Mouse (Mus musculus) limb, embryonic 12.5 days (tissue): ENCODE data around the gene Irs2. TPM values are rescaled to one million over a fixed set of nuclear protein-coding genes. Genes with fewer than 3 reads are reported as not detected.
A peak's percentile ranks its signal among the peaks of the same experiment; 100 is the strongest.

Source experiments
- ATAC-seq: fragments of 200-750 bp; cut with Nextera tagmentation; 2 replicates; pipeline ENCODE4 v1.8.0; 2017; ENCODE audit warnings: low read depth, moderate TSS enrichment; ENCODE audit not compliant: insufficient number of reproducible peaks, insufficient read depth, low FRiP score, low TSS enrichment
- H3K27ac ChIP-seq: fragments of 300-500 bp; sonication (generic); 2 replicates; pipeline ENCODE4 v1.5.1; 2016; ENCODE audit warnings: mild to moderate bottlenecking, moderate library complexity
- H3K27me3 ChIP-seq: fragments of 300-500 bp; sonication (generic); 2 replicates; pipeline ENCODE4 v1.6.1; 2016; ENCODE audit warnings: mild to moderate bottlenecking, moderate library complexity
- H3K36me3 ChIP-seq: fragments of 300-500 bp; sonication (generic); 2 replicates; pipeline ENCODE4 v1.6.1; 2016; ENCODE audit warnings: mild to moderate bottlenecking, moderate library complexity
- H3K4me1 ChIP-seq: fragments of 300-500 bp; sonication (generic); replicated peaks from 2 replicates; pipeline ENCODE4 v1.6.1; 2016
- H3K4me2 ChIP-seq: fragments of 300-500 bp; sonication (generic); 2 replicates; pipeline ENCODE4 v1.6.1; 2016; ENCODE audit warnings: mild to moderate bottlenecking, moderate library complexity
- H3K4me3 ChIP-seq: fragments of 300-500 bp; sonication (generic); replicated peaks from 2 replicates; pipeline ENCODE4 v1.5.1; 2016; ENCODE audit warnings: mild to moderate bottlenecking
- H3K9ac ChIP-seq: fragments of 300-500 bp; sonication (generic); replicated peaks from 2 replicates; pipeline ENCODE4 v1.6.1; 2016; ENCODE audit warnings: mild to moderate bottlenecking, moderate library complexity
- H3K9me3 ChIP-seq: fragments of 300-500 bp; sonication (generic); 2 replicates; pipeline ENCODE4 v1.6.1; 2016; ENCODE audit warnings: mild to moderate bottlenecking, moderate library complexity
- WGBS: fragments of 180-500 bp; shearing (Covaris S2); methylation state at CpG from one replicate; pipeline ENCODE4 v1.1.7; 2016; 5-methylcytosine and 5-hydroxymethylcytosine counted together
- polyA plus RNA-seq: library from polyadenylated mRNA; unstranded; fragments of >200 nt; fragmentation: Nextera tagmentation; extraction: Ambion mirVana; gene quantifications from 2 replicates; pipeline ENCODE4 v1.2.1, GENCODE M21; 2016

The Irs2 gene
- polyA plus RNA-seq, 1 experiment from 2014 or later: 11.7 TPM

GRCm38 (mm10) chr8:10971509-10971908, 36.7 kb downstream of the Irs2 start:
- no peak overlapping the region for H3K4me2 ChIP-seq
- H3K9ac ChIP-seq: no peak overlapping the region
- 86% methylated on average over 5 of the region's 5 CpGs for WGBS
- no peaks in the 10 kb centered on the region for H3K36me3 ChIP-seq
- ATAC-seq: no peak
- H3K4me1 ChIP-seq: peaks cover 56% of the 10 kb centered on the region
- no peak overlapping the region for H3K27ac ChIP-seq
- H3K4me3 ChIP-seq: no peak overlapping the region
- H3K9me3 ChIP-seq: no peaks in the 10 kb centered on the region
- no peaks in the 10 kb centered on the region for H3K27me3 ChIP-seq

- Histone ChIP-seq H3K36me3 (no peaks in the 10 kb centered on the region), H3K27ac (peak overlapping the region; percentile 56), H3K9me3 (no peaks in the 10 kb centered on the region), H3K4me2 (no peak overlapping the region), H3K27me3 (no peaks in the 10 kb centered on the region), H3K4me3 (no peak overlapping the region), H3K4me1 (peaks cover 64% of the 10 kb centered on the region), H3K9ac (no peak overlapping the region)
- no peak for ATAC-seq
- WGBS: 76% methylated on average over 13 of the region's 13 CpGs
Observed at GRCm38 (mm10) chr8:10970496-10971456, 37.5 kb downstream of the Irs2 start.

DNA sequence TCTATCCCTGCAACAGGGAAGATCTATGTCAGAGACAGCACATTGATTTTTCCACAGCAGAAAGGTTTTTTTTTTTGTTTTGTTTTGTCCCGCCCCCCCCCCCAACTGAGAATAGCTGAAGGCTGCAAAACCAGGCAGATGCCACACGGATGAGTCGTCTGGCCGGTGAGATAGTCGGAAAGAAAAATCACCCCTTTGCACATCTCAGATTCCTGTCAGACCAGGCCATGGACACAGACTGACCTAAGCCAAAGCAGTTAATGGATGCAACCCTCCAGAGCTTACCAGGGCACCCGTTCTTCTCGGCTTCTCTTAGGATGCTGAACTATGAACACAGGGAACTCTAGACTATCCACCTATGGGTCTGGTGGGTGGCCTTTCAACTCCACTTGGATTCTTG, 39.6 kb downstream of the Irs2 start:
- WGBS: 58% methylated on average over 7 of the region's 7 CpGs
- peaks cover 65% of the 10 kb centered on the region for H3K4me1 ChIP-seq

DNA sequence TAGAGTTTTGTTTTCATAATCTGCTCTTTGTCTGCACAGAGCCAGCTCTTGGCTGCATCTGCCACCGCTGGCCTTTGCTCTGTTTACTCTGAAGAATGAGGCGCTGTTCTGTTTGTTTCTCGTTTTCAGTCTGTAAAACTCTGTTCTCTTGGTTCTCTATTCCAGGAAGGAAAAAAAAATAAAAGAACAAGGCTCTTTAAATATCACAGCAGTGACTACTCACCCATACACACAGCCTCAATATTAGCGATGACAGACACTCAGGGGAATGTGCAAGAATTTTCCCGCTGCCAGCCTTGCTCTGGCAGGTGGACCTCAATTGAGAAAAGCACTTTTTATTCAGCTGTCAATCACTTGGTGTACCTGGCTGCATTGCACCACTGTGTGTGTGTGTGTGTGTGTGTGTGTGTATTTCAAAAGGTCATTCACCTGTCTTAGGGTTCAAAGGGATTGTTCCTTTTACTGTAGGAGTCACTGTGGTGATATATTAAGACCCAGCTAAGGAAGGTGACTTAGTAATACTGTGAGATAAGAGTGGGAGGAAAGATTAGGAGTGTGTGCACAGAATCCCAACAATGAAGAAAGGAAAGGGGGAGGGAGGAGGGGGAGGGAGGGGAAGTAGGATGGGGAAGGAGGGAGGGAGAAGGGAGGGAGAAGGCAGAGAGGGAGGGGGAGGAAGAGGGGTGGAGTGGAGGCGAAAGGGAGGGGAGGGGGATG, 42.7 kb downstream of the Irs2 start:
- no peak overlapping the region for H3K4me2 ChIP-seq
- H3K4me1 ChIP-seq: peaks cover 67% of the 10 kb centered on the region
- ATAC-seq: no peak
- H3K9me3 ChIP-seq: no peaks in the 10 kb centered on the region
- H3K36me3 ChIP-seq: no peaks in the 10 kb centered on the region
- WGBS: 44% methylated on average over 6 of the region's 6 CpGs
- H3K27ac ChIP-seq: peak overlapping the region; percentile 45; the same call in 1 of the 2 replicates
- no peak overlapping the region for H3K4me3 ChIP-seq
- H3K27me3 ChIP-seq: no peaks in the 10 kb centered on the region
- no peak overlapping the region for H3K9ac ChIP-seq

More for the DNA sequence above, 39.6 kb downstream of the Irs2 start:
- H3K27ac ChIP-seq: no peak overlapping the region
- H3K4me2 ChIP-seq: no peak overlapping the region
- ATAC-seq: no peak
- no peaks in the 10 kb centered on the region for H3K27me3 ChIP-seq
- no peak overlapping the region for H3K4me3 ChIP-seq
- no peak overlapping the region for H3K9ac ChIP-seq
- H3K36me3 ChIP-seq: no peaks in the 10 kb centered on the region
- H3K9me3 ChIP-seq: no peaks in the 10 kb centered on the region

- Histone ChIP-seq H3K27ac (no peak overlapping the region), H3K9me3 (no peaks in the 10 kb centered on the region), H3K4me2 (no peak overlapping the region), H3K36me3 (no peaks in the 10 kb centered on the region), H3K9ac (no peak overlapping the region), H3K4me3 (no peak overlapping the region), H3K4me1 (peaks cover 74% of the 10 kb centered on the region), H3K27me3 (no peaks in the 10 kb centered on the region)
- ATAC-seq: no peak
- 66% methylated on average over 10 of the region's 10 CpGs for WGBS
Observed at GRCm38 (mm10) chr8:10964511-10965099, 43.7 kb downstream of the Irs2 start.

GRCm38 (mm10) chr8:10961989-10962388, 46.3 kb downstream of the Irs2 start:
- peak overlapping the region; percentile 42 for H3K4me2 ChIP-seq
- WGBS: 4% methylated on average over 8 of the region's 8 CpGs

GRCm38 (mm10) chr8:10960277-10960819, 47.9 kb downstream of the Irs2 start:
- Histone ChIP-seq H3K36me3 (no peaks in the 10 kb centered on the region), H3K4me3 (no peak overlapping the region), H3K9ac (peak overlapping the region; percentile 18; the same call in 1 of the 2 replicates), H3K27me3 (no peaks in the 10 kb centered on the region), H3K27ac (peak overlapping the region; percentile 92), H3K4me2 (peak overlapping the region; percentile 42), H3K4me1 (peaks cover 65% of the 10 kb centered on the region), H3K9me3 (no peaks in the 10 kb centered on the region)
- WGBS: 26% methylated on average over 15 of the region's 15 CpGs
- no peak for ATAC-seq

More at GRCm38 (mm10) chr8:10961989-10962388, 46.3 kb downstream of the Irs2 start:
- Histone ChIP-seq H3K36me3 (no peaks in the 10 kb centered on the region), H3K27me3 (no peaks in the 10 kb centered on the region), H3K4me1 (peaks cover 79% of the 10 kb centered on the region), H3K9ac (no peak overlapping the region), H3K9me3 (no peaks in the 10 kb centered on the region), H3K4me3 (no peak overlapping the region), H3K27ac (peak overlapping the region; percentile 92)
- peak; percentile 82 for ATAC-seq

DNA sequence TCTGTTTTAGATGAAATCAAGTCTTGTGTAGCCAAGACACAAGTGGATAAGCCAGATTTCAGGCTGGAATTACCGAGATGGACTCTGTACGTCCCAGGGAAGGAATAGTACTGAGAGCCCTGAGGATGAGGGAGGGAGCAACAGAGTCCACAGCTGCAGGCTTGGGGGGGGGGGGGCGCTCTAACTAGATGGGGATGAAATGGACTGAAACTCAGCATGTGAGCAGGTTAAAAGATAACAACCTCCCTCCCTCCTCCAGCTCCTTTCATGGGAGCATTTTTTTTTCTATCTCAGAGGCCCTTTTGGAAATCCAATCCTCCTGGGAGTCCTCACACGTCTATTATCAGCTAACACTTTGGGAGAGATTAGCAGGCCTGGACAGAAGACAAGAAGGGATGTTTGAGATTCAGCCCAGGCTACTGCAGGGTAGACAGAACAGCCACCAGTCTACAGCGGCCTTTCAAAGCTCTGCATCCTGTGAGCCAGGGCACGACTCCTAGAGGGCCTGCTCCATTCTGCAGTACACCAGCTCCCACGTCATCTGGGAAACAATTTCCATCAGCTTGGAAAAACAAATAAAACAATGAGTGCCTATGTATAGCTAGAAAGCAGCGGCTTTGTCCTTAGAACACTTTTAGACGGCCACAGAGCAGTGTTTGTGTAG, 50.8 kb downstream of the Irs2 start:
- Histone ChIP-seq H3K4me1 (peaks cover 52% of the 10 kb centered on the region), H3K4me2 (no peak overlapping the region), H3K36me3 (no peaks in the 10 kb centered on the region), H3K27me3 (no peaks in the 10 kb centered on the region), H3K9ac (0 out of 2 replicates have a peak overlapping the region, but pooled peaks have one; percentile 12), H3K9me3 (no peaks in the 10 kb centered on the region), H3K27ac (peak overlapping the region; percentile 67), H3K4me3 (no peak overlapping the region)
- ATAC-seq: no peak
- WGBS: 39% methylated on average over 9 of the region's 9 CpGs

GRCm38 (mm10) chr8:10953346-10954053, 54.8 kb downstream of the Irs2 start:
- Histone ChIP-seq H3K4me2 (no peak overlapping the region), H3K9me3 (no peaks in the 10 kb centered on the region), H3K27ac (no peak overlapping the region), H3K27me3 (no peaks in the 10 kb centered on the region), H3K9ac (no peak overlapping the region), H3K4me3 (no peak overlapping the region), H3K4me1 (peaks cover 27% of the 10 kb centered on the region), H3K36me3 (no peaks in the 10 kb centered on the region)
- WGBS: 37% methylated on average over 11 of the region's 11 CpGs
- no peak for ATAC-seq

- H3K27me3 ChIP-seq: no peaks in the 10 kb centered on the region
- no peak overlapping the region for H3K9ac ChIP-seq
- no peak overlapping the region for H3K27ac ChIP-seq
- no peaks in the 10 kb centered on the region for H3K36me3 ChIP-seq
- H3K4me3 ChIP-seq: no peak overlapping the region
- H3K9me3 ChIP-seq: no peaks in the 10 kb centered on the region
- H3K4me2 ChIP-seq: no peak overlapping the region
- WGBS: 54% methylated on average over 5 of the region's 5 CpGs
- peaks cover 26% of the 10 kb centered on the region for H3K4me1 ChIP-seq
- no peak for ATAC-seq
Observed at GRCm38 (mm10) chr8:10952706-10953105, 55.6 kb downstream of the Irs2 start.
